Mouse (Mus musculus): ENCODE results near the gene Matn4. TPM values are rescaled to one million over a fixed set of nuclear protein-coding genes. Genes with fewer than 3 reads are reported as not detected.

Gene Matn4
- polyA plus RNA-seq, 1 experiment from 2014 or later = 5.1 TPM

DNA sequence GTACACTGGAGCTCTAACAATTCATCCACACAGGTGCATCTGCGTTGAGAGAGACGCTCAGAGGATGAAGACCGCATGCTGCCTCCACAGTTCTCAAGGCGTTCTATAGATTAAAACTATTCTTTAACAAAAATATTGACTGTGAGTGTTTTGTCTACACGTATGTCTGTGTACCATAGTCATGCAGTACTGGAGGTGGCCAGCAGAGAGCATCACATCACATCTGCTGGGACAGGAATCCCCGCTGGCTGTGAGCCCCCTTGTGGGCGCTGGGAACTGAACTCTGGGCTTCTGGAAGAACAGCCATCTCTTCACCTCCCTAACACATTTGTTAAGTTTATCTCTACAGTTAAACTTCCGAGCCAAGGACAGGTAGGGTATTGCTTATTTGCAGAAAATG lies 23.2 kb downstream of the Matn4 start:
- WGBS = 74% methylated on average over 8 of the region's 8 CpGs
- H3K4me1 ChIP-seq (replicated peaks) = peaks cover 11% of the 10 kb centered on the region
- no peak overlapping the region for H3K4me2 ChIP-seq
- no peaks in the 10 kb centered on the region for H3K9me3 ChIP-seq
- H3K4me3 ChIP-seq = no peak overlapping the region
- H3K27me3 ChIP-seq = no peaks in the 10 kb centered on the region
- no peak overlapping the region for H3K9ac ChIP-seq
- H3K27ac ChIP-seq (replicated peaks) = no peak overlapping the region
- no peaks in the 10 kb centered on the region for H3K36me3 ChIP-seq
- no peak for ATAC-seq (ENCODE audit: low FRiP score, low read depth)

DNA sequence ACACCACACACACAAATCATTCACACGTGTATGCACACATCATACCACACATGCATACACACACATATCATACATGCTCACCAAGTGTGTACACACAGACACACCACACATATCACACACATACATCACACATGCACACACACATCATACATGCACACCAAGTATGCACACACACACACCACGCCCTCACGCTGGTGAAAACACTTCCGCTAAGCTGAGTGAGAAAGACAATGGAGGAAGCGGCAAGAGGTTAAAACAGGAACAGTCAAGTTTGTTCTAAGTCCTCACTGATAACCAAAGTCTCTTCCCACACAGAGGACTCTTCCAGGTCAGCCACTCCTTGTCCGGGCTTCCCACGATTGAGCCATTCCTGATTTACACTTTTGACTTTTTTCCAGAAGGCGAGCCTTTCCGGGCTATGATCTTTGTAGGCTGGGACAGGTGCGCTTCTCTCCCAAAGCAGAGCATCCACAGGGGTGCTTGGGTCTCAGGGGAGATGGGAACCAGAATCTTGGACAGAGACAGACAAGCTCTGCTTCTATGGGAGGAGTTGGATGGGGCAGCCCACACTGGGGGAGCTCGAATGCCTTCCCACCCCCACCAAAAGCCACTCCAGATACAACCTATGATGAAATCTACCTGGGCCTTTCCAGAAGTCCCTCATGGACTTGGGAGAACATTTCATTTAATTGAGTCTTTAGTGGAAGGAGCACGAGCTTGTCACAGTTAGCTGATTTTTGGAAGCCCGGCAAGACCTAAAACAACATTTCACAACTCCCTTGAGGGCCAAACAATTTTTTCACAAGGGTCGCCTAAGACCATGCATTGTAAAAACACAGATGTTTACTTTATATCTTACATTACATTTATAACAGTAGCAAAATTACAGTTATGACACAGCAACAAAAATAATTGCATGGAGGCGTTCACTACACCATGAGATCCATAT lies 27.2 kb downstream of the Matn4 start:
- Histone ChIP-seq H3K4me1 (replicated peaks) (no peaks in the 10 kb centered on the region), H3K4me2 (no peak overlapping the region), H3K36me3 (no peaks in the 10 kb centered on the region), H3K9ac (no peak overlapping the region), H3K27ac (replicated peaks) (no peak overlapping the region), H3K27me3 (no peaks in the 10 kb centered on the region), H3K9me3 (no peaks in the 10 kb centered on the region), H3K4me3 (no peak overlapping the region)
- no peak for ATAC-seq (ENCODE audit: low FRiP score, low read depth)
- 89% methylated on average over 15 of the region's 15 CpGs for WGBS

DNA sequence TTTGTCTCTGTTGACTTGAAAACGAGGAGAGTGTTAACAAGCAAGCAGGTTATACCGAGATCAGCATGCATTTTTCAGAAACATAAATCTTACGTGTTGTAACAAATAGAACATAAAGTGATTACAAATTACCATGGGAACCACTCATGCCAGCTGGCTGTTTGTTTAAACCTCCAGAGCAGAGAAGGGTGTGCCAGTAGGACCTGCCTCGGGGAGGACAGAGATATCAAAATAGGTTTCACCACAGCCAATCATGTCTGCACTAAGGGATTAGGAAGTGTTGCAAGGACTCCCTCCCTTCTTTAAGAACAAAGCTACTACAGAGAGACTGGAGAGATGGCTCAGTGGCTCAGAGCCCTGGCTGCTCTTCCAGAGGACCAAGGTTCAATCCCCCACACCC lies 31.8 kb downstream of the Matn4 start:
- no peak for ATAC-seq (ENCODE audit: low FRiP score, low read depth)
- Histone ChIP-seq H3K4me1 (replicated peaks) (no peaks in the 10 kb centered on the region), H3K27ac (replicated peaks) (no peak overlapping the region), H3K9ac (no peak overlapping the region), H3K9me3 (no peaks in the 10 kb centered on the region), H3K36me3 (no peaks in the 10 kb centered on the region), H3K4me2 (no peak overlapping the region), H3K4me3 (no peak overlapping the region), H3K27me3 (no peaks in the 10 kb centered on the region)
- WGBS = 57% methylated on average over 4 of the region's 4 CpGs

DNA sequence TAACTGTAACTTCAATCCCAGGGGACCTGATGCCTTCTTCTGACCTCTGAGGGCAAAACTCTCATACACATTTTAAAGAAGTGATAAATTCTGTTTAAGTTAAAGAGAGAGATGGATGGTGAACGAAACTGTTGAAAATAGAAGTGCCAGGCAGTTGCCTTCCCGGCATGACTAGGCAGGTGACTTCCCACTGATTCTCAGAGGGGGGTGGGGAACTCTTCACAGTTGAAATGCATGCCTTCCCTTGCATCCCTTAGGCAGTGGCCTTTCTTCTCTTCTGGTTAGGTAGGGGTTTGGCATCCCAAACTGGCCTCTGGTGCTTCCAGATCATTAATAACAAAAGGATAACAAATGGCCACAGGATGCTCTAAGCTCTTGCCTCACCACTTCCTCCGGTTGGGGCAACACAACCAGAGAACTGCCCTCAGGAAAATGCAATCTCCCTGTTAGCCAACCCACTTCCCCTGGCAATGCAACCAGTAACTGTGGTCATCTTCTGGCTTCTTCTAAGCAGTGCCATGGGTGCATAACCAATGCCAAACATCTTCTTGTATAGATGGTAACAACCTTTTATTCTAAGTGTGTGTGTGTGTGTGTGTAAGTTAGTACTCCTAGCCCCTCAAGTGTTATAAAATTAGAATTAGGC lies 32.4 kb downstream of the Matn4 start:
- Histone ChIP-seq H3K27me3 (no peaks in the 10 kb centered on the region), H3K4me2 (no peak overlapping the region), H3K27ac (replicated peaks) (no peak overlapping the region), H3K4me1 (replicated peaks) (no peaks in the 10 kb centered on the region), H3K9ac (no peak overlapping the region), H3K36me3 (no peaks in the 10 kb centered on the region), H3K4me3 (no peak overlapping the region), H3K9me3 (no peaks in the 10 kb centered on the region)
- no peak for ATAC-seq (ENCODE audit: low FRiP score, low read depth)
- 32% methylated on average over 3 of the region's 3 CpGs for WGBS

DNA sequence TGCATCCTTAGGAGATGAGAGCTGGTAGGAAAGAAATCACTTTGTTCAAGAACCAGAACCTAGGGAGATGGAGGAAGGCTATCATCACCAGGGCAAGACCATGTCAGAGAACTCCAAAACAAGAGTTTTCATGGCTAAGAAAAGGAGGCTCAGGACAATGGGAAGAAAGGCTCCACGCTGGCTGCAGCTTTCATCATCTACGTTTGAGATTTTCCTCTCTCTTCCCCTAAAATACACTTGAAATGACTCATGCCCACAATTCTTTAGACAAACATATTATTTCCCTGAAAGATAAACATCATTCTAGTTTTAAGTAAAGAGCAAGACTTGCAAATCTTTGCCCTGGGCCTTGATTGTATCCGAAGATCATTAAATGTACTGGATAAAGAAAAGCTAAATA lies 33.6 kb downstream of the Matn4 start:
- no peaks in the 10 kb centered on the region for H3K27me3 ChIP-seq
- no peaks in the 10 kb centered on the region for H3K36me3 ChIP-seq
- no peak overlapping the region for H3K9ac ChIP-seq
- no peak for ATAC-seq (ENCODE audit: low FRiP score, low read depth)
- H3K4me3 ChIP-seq = no peak overlapping the region
- H3K4me2 ChIP-seq = no peak overlapping the region
- WGBS = 86% methylated on average over 3 of the region's 3 CpGs
- no peaks in the 10 kb centered on the region for H3K4me1 ChIP-seq (replicated peaks)
- H3K27ac ChIP-seq (replicated peaks) = no peak overlapping the region
- H3K9me3 ChIP-seq = no peaks in the 10 kb centered on the region

DNA sequence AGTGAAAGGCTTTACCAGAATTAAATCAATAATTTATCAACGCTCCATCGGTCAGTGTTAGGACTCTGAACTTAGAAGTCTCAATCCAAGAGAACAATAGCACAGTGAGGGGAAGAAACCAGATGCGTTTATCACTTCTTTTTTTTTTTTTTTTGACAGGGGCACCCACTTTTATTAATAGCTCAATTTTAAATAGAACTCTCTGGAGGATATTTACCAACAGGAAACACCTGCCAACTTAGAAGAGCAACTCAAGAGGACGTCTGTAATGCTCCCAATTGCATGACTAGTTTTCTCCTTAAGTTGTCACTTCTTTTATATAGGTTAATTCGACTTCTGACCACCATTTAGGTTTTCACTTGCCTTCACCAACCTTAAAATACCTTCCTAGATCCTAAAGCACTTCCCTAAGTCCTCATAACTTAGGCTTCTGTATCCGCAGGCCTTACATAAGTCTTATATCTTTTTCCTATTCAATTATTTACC lies 36.3 kb downstream of the Matn4 start:
- H3K4me1 ChIP-seq (replicated peaks) = no peaks in the 10 kb centered on the region
- no peaks in the 10 kb centered on the region for H3K27me3 ChIP-seq
- H3K4me2 ChIP-seq = no peak overlapping the region
- no peak for ATAC-seq (ENCODE audit: low FRiP score, low read depth)
- H3K9ac ChIP-seq = no peak overlapping the region
- H3K27ac ChIP-seq (replicated peaks) = no peak overlapping the region
- no peaks in the 10 kb centered on the region for H3K9me3 ChIP-seq
- H3K4me3 ChIP-seq = no peak overlapping the region
- WGBS = 79% methylated on average over 6 of the region's 6 CpGs
- no peaks in the 10 kb centered on the region for H3K36me3 ChIP-seq

DNA sequence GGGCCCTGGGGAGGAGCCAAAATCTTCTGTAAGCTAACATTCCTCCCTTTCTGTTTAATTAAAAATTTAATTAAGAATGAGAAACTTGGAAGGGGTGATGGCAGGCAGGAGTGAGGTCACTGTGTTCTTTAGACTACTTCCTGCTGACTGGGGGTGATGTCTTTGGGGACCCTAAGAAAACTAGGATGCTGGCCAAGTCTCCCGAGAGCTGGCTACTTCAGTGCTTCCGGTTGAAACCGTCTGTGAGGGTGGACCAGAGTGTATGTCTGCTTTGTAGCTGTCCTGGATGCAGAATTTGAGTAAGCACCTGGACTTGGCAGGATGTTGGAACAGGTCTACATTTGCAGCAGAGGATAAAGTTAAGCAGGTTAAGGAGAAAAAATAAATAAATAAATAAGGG lies 38.0 kb downstream of the Matn4 start:
- ATAC-seq (ENCODE audit: low FRiP score, low read depth) = no peak
- Histone ChIP-seq H3K4me3 (no peak overlapping the region), H3K9ac (no peak overlapping the region), H3K9me3 (no peaks in the 10 kb centered on the region), H3K27me3 (no peaks in the 10 kb centered on the region), H3K4me1 (replicated peaks) (no peaks in the 10 kb centered on the region), H3K36me3 (no peaks in the 10 kb centered on the region), H3K27ac (replicated peaks) (no peak overlapping the region), H3K4me2 (no peak overlapping the region)
- 60% methylated on average over 3 of the region's 3 CpGs for WGBS

DNA sequence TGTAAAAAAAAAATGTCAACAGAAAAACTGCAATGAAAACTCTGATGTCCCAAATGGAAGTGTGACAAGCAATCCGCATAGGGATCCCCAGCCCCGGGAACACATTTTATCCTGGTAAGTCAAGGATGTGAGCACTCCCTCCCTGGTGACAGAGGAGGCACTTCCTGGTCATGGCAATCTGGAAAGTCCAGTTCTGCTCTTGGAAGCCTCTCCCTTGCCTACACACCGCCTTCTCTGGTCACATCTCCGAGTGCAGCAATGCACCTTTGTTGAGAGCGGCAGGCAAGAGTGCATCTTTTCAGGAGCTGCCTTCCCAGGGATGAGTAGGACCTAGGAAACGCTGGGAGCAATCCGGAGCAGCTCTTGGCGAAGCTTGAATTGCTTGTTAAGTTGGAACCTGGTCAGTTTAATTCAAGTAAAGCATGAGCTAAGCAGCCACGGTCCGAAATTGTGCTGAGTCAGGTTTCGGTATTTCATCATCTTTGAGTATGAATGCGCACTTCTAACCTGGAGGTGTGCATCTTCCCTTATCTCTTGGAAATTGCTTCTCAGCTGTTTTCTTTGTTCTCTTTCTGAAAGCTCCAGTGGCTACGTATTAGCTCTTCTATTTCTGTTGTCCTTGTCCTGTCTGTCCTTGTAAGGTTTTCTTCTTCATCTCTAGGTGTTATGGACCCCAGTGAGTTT lies 43.8 kb downstream of the Matn4 start:
- 32% methylated on average over 13 of the region's 13 CpGs for WGBS
- Histone ChIP-seq H3K9me3 (no peaks in the 10 kb centered on the region), H3K4me3 (no peak overlapping the region), H3K9ac (no peak overlapping the region), H3K4me2 (no peak overlapping the region), H3K36me3 (no peaks in the 10 kb centered on the region), H3K27ac (replicated peaks) (no peak overlapping the region), H3K27me3 (no peaks in the 10 kb centered on the region), H3K4me1 (replicated peaks) (no peaks in the 10 kb centered on the region)
- no peak for ATAC-seq (ENCODE audit: low FRiP score, low read depth)

DNA sequence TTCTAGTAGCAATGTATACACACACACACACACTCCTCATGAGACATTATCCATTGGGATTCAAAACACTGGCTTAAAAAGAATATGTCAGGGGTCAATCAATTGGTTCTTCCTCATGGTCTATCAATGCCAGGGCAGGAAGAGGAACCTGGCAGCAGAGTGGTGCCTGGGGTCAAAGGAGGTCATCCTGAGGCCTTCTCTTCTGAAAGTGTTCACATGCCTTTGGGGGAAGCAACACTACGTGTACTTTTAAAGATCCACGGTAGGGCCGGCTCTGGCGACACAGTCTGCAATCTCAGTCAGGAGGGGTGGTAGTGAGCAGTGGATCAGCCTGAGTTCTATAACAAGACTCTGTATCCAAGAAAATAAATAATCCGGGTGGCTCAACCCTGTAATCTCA lies 45.3 kb downstream of the Matn4 start:
- Histone ChIP-seq H3K27ac (replicated peaks) (no peak overlapping the region), H3K4me2 (no peak overlapping the region), H3K9ac (no peak overlapping the region), H3K27me3 (no peaks in the 10 kb centered on the region), H3K36me3 (no peaks in the 10 kb centered on the region), H3K4me3 (no peak overlapping the region), H3K4me1 (replicated peaks) (no peaks in the 10 kb centered on the region), H3K9me3 (no peaks in the 10 kb centered on the region)
- no peak for ATAC-seq (ENCODE audit: low FRiP score, low read depth)
- 73% methylated on average over 5 of the region's 5 CpGs for WGBS

DNA sequence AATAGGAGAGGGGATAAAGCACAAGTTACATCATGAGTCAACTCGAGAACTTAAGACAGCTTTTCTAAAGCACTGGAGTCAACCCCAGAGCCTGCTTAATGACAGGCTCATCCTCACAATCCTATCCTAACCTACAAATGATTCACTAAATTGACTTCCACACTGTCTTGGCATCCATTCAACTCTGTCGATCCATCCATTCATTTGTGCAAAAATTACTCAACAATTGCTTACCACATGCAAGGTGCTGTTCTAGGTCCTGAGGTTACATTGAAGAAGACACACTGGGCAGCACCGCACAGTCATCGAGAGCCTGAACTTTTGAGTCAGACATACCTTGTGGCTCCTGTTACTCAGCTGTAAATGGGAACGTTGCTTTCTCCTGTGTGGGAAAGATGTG lies 45.9 kb downstream of the Matn4 start:
- H3K4me2 ChIP-seq = no peak overlapping the region
- H3K27me3 ChIP-seq = no peaks in the 10 kb centered on the region
- no peaks in the 10 kb centered on the region for H3K36me3 ChIP-seq
- H3K9ac ChIP-seq = no peak overlapping the region
- WGBS = 84% methylated on average over 5 of the region's 5 CpGs
- no peaks in the 10 kb centered on the region for H3K4me1 ChIP-seq (replicated peaks)
- H3K9me3 ChIP-seq = no peaks in the 10 kb centered on the region
- H3K27ac ChIP-seq (replicated peaks) = no peak overlapping the region
- ATAC-seq (ENCODE audit: low FRiP score, low read depth) = no peak
- no peak overlapping the region for H3K4me3 ChIP-seq

DNA sequence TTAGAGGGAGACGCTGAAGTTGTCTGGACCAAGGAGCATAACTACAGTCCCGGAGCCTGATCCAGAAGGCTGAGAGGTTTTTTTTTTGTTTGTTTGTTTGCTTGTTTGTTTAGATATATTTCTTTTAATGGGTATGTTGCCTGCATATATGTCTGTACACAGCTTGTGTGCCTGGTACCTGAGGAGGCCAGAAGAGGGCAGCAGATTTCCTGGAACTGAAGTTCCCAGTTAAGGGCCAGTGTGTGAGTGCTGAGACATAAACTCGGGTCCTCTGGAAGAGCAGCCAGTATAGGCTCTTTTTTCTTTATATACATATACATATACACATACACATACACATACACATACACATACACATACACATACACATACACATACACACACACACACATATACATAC lies 46.6 kb downstream of the Matn4 start:
- Histone ChIP-seq H3K27me3 (no peaks in the 10 kb centered on the region), H3K9me3 (no peaks in the 10 kb centered on the region), H3K36me3 (no peaks in the 10 kb centered on the region), H3K27ac (replicated peaks) (no peak overlapping the region), H3K4me3 (no peak overlapping the region), H3K9ac (no peak overlapping the region), H3K4me1 (replicated peaks) (no peaks in the 10 kb centered on the region), H3K4me2 (no peak overlapping the region)
- no peak for ATAC-seq (ENCODE audit: low FRiP score, low read depth)
- WGBS = 85% methylated on average over 3 of the region's 3 CpGs

Measured in hindbrain, embryonic 15.5 days (tissue).